In genomic region chr7:112938959-112939358, GRCm38 (mm10) we compare ENCODE assay signal across 25 mouse cellular contexts. TPM values are rescaled to one million over a fixed set of nuclear protein-coding genes. Genes with fewer than 3 reads are reported as not detected.
A peak's percentile ranks its signal among the peaks of the same experiment; 100 is the strongest.
DNase-seq lines count a peak whose midpoint lies in the region; ATAC-seq and TF ChIP-seq lines count a peak whose summit lies in the region.
"Had no signal": no experiment of that assay in that cellular context is flagged by ENCODE, and none has a peak within 500 bp of the region (broad histone marks: within the 10 kb centered on the region; RNA-seq: fewer than 3 reads in every experiment).

No protein-coding gene starts in this region.

- H3K36me3 ChIP-seq in kidney, postnatal 0 days (ENCODE audit: insufficient read depth, low read length) = no peaks in the 10 kb centered on the region
- H3K36me3 ChIP-seq: embryonic facial prominence, embryonic 10.5 days; embryonic facial prominence, embryonic 12.5 days; forebrain, embryonic 15.5 days; G1E had no signal

- H3K4me1 ChIP-seq in kidney, postnatal 0 days (replicated peaks; ENCODE audit: insufficient read depth, low read length) = 0 out of 2 replicates have a peak, but pooled peaks cover 3% of the 10 kb centered on the region
- H3K4me1 ChIP-seq: embryonic facial prominence, embryonic 10.5 days; embryonic facial prominence, embryonic 12.5 days; forebrain, embryonic 13.5 days; forebrain, embryonic 15.5 days had no signal

- WGBS in kidney, postnatal 0 days = 14% methylated on average over 5 of the region's 5 CpGs

- no peak overlapping the region for H3K4me2 ChIP-seq in kidney, postnatal 0 days (ENCODE audit: low read length)
- H3K4me2 ChIP-seq: embryonic facial prominence, embryonic 12.5 days; forebrain, embryonic 13.5 days; forebrain, embryonic 15.5 days had no signal

- TF ChIP-seq CTCF in kidney, postnatal 0 days (IDR thresholded peaks at IDR 0.05; ENCODE audit: low read depth) = no peak

- peak; percentile 29 for DNase-seq in embryo, embryonic 10 days (ENCODE audit: low spot score)
- no peak for DNase-seq in embryo, embryonic 11 days
- peak; percentile 39 for DNase-seq in heart, adult 11 months
- no peak for DNase-seq in heart, postnatal 36 days
- DNase-seq in kidney, postnatal 0 days (ENCODE audit: low spot score) = peak; percentile 55
- DNase-seq in kidney, adult 18-20 months = no peak
- DNase-seq: adrenal gland, adult 8-10 months; adrenal gland, postnatal 14 days; adrenal gland, postnatal 36 days; B cell, adult 2 months; cerebellum, adult 11-12 months; cerebellum, adult 2 months; cerebellum, adult 9-10 months; cerebellum, postnatal 10 days; cerebellum, postnatal 25 days; forebrain, postnatal 0 days had no signal

- H3K4me3 ChIP-seq in kidney, postnatal 0 days (replicated peaks; ENCODE audit: low read depth, low read length) = no peak overlapping the region
- H3K4me3 ChIP-seq: embryonic facial prominence, embryonic 10.5 days; embryonic facial prominence, embryonic 12.5 days; forebrain, embryonic 13.5 days; forebrain, embryonic 15.5 days had no signal

- H3K27me3 ChIP-seq in kidney, postnatal 0 days (ENCODE audit: insufficient read depth, low read length) = no peaks in the 10 kb centered on the region
- H3K27me3 ChIP-seq: CH12.LX; embryonic facial prominence, embryonic 12.5 days; forebrain, embryonic 13.5 days; forebrain, embryonic 15.5 days; Patski had no signal

- intact Hi-C loops in heart, postnatal 36 days (cut with DNase I) = no loop called here

- no peaks in the 10 kb centered on the region for H3K9me3 ChIP-seq in kidney, postnatal 0 days (replicated peaks; ENCODE audit: low read length)
- H3K9me3 ChIP-seq: embryonic facial prominence, embryonic 10.5 days; embryonic facial prominence, embryonic 12.5 days; forebrain, embryonic 13.5 days; forebrain, embryonic 15.5 days had no signal

- ATAC-seq in kidney, postnatal 0 days (replicated peaks; ENCODE audit: low FRiP score, low read depth) = no peak
- ATAC-seq: activated CD4-positive, CD25-positive, alpha-beta regulatory T cell, adult 4 months; CD4-positive, CD25-positive, alpha-beta regulatory T cell, adult 4 months; forebrain, embryonic 13.5 days; forebrain, embryonic 15.5 days; forebrain, postnatal 0 days; Patski had no signal

- no peak overlapping the region for H3K9ac ChIP-seq in kidney, postnatal 0 days (ENCODE audit: low read depth, low read length)
- H3K9ac ChIP-seq: embryonic facial prominence, embryonic 12.5 days; forebrain, embryonic 13.5 days; forebrain, embryonic 15.5 days; forebrain, postnatal 0 days had no signal

- no peak overlapping the region for H3K27ac ChIP-seq in kidney, postnatal 0 days
- H3K27ac ChIP-seq: embryonic facial prominence, embryonic 10.5 days; embryonic facial prominence, embryonic 12.5 days; forebrain, embryonic 13.5 days; forebrain, embryonic 15.5 days had no signal

RNA-seq across cellular contexts. Expression of gene Rassf10, which starts 14.8 kb away (rescaled TPM):
- 1 to 10 TPM; 1.2 to 1.9 TPM for total RNA-seq in heart, postnatal 36 days (2021)
- polyA plus RNA-seq in kidney, postnatal 0 days (2015; fragmentation: Nextera tagmentation; extraction: Ambion mirVana) = 19.9 and 20.8 TPM in 2 replicates
- total RNA-seq: CH12.LX, G1E had no signal
- polyA plus RNA-seq: activated CD4-positive, CD25-positive, alpha-beta regulatory T cell, adult 4 months; CD4-positive, CD25-positive, alpha-beta regulatory T cell, adult 4 months; G1E; Patski had no signal

Comparison
In these comparisons a context has a peak if more than half of its experiments do, and no peak if none do; other contexts are left out.
1. DNase-seq: peak in embryo, embryonic 10 days (single experiment), heart, adult 11 months (single experiment) and kidney, postnatal 0 days (single experiment); none in embryo, embryonic 11 days (single experiment), heart, postnatal 36 days (0 of 2) and kidney, adult 18-20 months (single experiment).